In the genomic region with DNA sequence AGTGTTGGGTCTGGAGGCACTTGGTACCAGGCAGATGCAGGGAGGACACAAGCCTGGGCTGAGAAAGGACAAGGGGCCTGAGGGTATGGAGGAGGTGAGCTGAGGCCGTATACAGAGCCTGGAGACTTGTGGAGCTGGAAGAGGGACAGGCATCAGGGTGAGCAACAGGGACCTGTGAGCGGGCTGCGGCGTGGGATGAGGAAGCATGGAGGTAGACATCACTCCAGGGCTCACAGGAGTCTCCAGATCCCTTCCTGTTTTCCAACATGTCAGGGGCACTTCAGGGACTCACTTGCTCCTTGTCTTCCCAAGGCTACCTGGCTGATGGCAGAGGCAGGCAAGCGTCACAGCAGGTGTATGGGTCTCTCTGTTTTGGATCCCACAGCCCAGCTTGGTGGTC, we compare ENCODE assay signal across 22 mouse cellular contexts.
"Had no signal": no experiment of that assay in that cellular context is flagged by ENCODE, and none has a peak within 500 bp of the region (broad histone marks: within the 10 kb centered on the region; RNA-seq: fewer than 3 reads in every experiment).

No protein-coding gene starts in this region.

- H3K4me1 ChIP-seq: liver, embryonic 12.5 days; liver, embryonic 15.5 days; stomach, embryonic 15.5 days had no signal

- H3K9ac ChIP-seq: limb, embryonic 12.5 days; limb, embryonic 15.5 days; liver, embryonic 12.5 days; liver, embryonic 15.5 days; midbrain, embryonic 12.5 days; midbrain, embryonic 15.5 days; neural tube, embryonic 13.5 days; stomach, embryonic 15.5 days had no signal

- H3K27me3 ChIP-seq: liver, embryonic 12.5 days; liver, embryonic 15.5 days; midbrain, embryonic 15.5 days; neural tube, embryonic 13.5 days; stomach, embryonic 15.5 days had no signal

- H3K9me3 ChIP-seq: limb, embryonic 12.5 days; limb, embryonic 15.5 days; liver, embryonic 12.5 days; liver, embryonic 15.5 days; midbrain, embryonic 12.5 days; midbrain, embryonic 15.5 days; neural tube, embryonic 13.5 days; stomach, embryonic 15.5 days had no signal

- DNase-seq: kidney, adult 18-20 months; kidney, adult 9 months; kidney, postnatal 14 days; kidney, postnatal 4 days; layer of hippocampus, adult 9-11 months; layer of hippocampus, postnatal 36 days; lung, adult 2 months; lung, postnatal 14 days; lung, postnatal 4 days; thymus, adult 2 months; thymus, postnatal 36 days had no signal

- H3K4me3 ChIP-seq: layer of hippocampus, adult 2 months; left cerebral cortex, adult 2 months; limb, embryonic 12.5 days; limb, embryonic 15.5 days; liver, embryonic 12.5 days; liver, embryonic 15.5 days; midbrain, embryonic 12.5 days; midbrain, embryonic 15.5 days; neural tube, embryonic 13.5 days; stomach, embryonic 15.5 days had no signal

- H3K36me3 ChIP-seq: limb, embryonic 12.5 days; limb, embryonic 15.5 days; liver, embryonic 12.5 days; liver, embryonic 15.5 days; midbrain, embryonic 12.5 days; midbrain, embryonic 15.5 days; neural tube, embryonic 13.5 days; stomach, embryonic 15.5 days had no signal

- ATAC-seq: intestine, embryonic 16.5 days; liver, embryonic 12.5 days; midbrain, embryonic 15.5 days had no signal

- H3K4me2 ChIP-seq: limb, embryonic 12.5 days; limb, embryonic 15.5 days; liver, embryonic 12.5 days; liver, embryonic 15.5 days; midbrain, embryonic 12.5 days; midbrain, embryonic 15.5 days; neural tube, embryonic 13.5 days; stomach, embryonic 15.5 days had no signal

- H3K27ac ChIP-seq: layer of hippocampus, adult 2 months; left cerebral cortex, adult 2 months; limb, embryonic 12.5 days; limb, embryonic 15.5 days; liver, embryonic 12.5 days; liver, embryonic 15.5 days; midbrain, embryonic 12.5 days; midbrain, embryonic 15.5 days; neural tube, embryonic 13.5 days; stomach, embryonic 15.5 days had no signal
